Mouse (Mus musculus) hindbrain, embryonic 16.5 days (tissue): ENCODE results near the gene Kcnn1. TPM values are rescaled to one million over a fixed set of nuclear protein-coding genes. Genes with fewer than 3 reads are reported as not detected.

ENCODE experiments used
- ATAC-seq: fragments of 200-750 bp; cut with Nextera tagmentation; 2 replicates; pipeline ENCODE4 v1.8.0; 2017; ENCODE audit warnings: moderate TSS enrichment, moderate library complexity
- H3K27ac ChIP-seq: fragments of 300-500 bp; sonication (generic); 2 replicates; pipeline ENCODE4 v1.5.1; 2014; ENCODE audit warnings: low read depth, mild to moderate bottlenecking, control low read depth, low read length, moderate library complexity
- H3K27me3 ChIP-seq: fragments of 300-500 bp; sonication (generic); replicated peaks from 2 replicates; pipeline ENCODE4 v1.6.1; 2014; ENCODE audit warnings: low read length; ENCODE audit not compliant: control insufficient read depth, insufficient read depth
- H3K36me3 ChIP-seq: fragments of 300-500 bp; sonication (generic); 2 replicates; pipeline ENCODE4 v1.6.1; 2014; ENCODE audit warnings: mild to moderate bottlenecking, low read length, moderate library complexity, mixed read lengths; ENCODE audit not compliant: control insufficient read depth, insufficient read depth
- H3K4me1 ChIP-seq: fragments of 300-500 bp; sonication (generic); 2 replicates; pipeline ENCODE4 v1.6.1; 2014; ENCODE audit warnings: low read depth, low read length; ENCODE audit not compliant: control insufficient read depth, insufficient read depth
- H3K4me2 ChIP-seq: fragments of 300-500 bp; sonication (generic); 2 replicates; pipeline ENCODE4 v1.6.1; 2014; ENCODE audit warnings: mild to moderate bottlenecking, low read length, control low read depth, moderate library complexity
- H3K4me3 ChIP-seq: fragments of 300-500 bp; sonication (generic); 2 replicates; pipeline ENCODE4 v1.5.1; 2014; ENCODE audit warnings: mild to moderate bottlenecking, low read length, control low read depth, moderate library complexity
- H3K9ac ChIP-seq: fragments of 300-500 bp; sonication (generic); 2 replicates; pipeline ENCODE4 v1.6.1; 2014; ENCODE audit warnings: low read depth, mild to moderate bottlenecking, control low read depth, low read length, moderate library complexity
- H3K9me3 ChIP-seq: fragments of 300-500 bp; sonication (generic); 2 replicates; pipeline ENCODE4 v1.6.1; 2014; ENCODE audit warnings: mild to moderate bottlenecking, low read length, moderate library complexity; ENCODE audit not compliant: control insufficient read depth
- WGBS: fragments of 180-500 bp; shearing (Covaris S2); extraction: QIAGEN DNeasy Blood & Tissue Kit; methylation state at CpG from one replicate; pipeline ENCODE4 v1.1.7; 2014; 5-methylcytosine and 5-hydroxymethylcytosine counted together
- microRNA-seq: library from miRNA; unstranded; fragments of <30 nt; microRNA quantifications from one replicate; pipeline ENCODE4, GENCODE M21; 2017
- polyA plus RNA-seq: library from polyadenylated mRNA; unstranded; fragments of >200 nt; fragmentation: Nextera tagmentation; extraction: Ambion mirVana; gene quantifications from 2 replicates; pipeline ENCODE4 v1.2.1, GENCODE M21; 2015

Kcnn1 gene
- polyA plus RNA-seq, 1 experiment from 2014 or later = 16.3 TPM

GRCm38 (mm10) chr8:70798281-70798680 lies 64.8 kb downstream of the Kcnn1 start:
- no peaks in the 10 kb centered on the region for H3K36me3 ChIP-seq
- H3K4me2 ChIP-seq = peak overlapping the region; percentile 77
- no peaks in the 10 kb centered on the region for H3K9me3 ChIP-seq
- no peak for ATAC-seq
- WGBS = 10% methylated on average over 15 of the region's 15 CpGs
- no peak overlapping the region for H3K27ac ChIP-seq
- peaks cover 15% of the 10 kb centered on the region for H3K4me1 ChIP-seq
- H3K4me3 ChIP-seq = peak overlapping the region; percentile 63
- H3K9ac ChIP-seq = peak overlapping the region; percentile 84; the same call in 1 of the 2 replicates
- peaks cover 18% of the 10 kb centered on the region for H3K27me3 ChIP-seq

DNA sequence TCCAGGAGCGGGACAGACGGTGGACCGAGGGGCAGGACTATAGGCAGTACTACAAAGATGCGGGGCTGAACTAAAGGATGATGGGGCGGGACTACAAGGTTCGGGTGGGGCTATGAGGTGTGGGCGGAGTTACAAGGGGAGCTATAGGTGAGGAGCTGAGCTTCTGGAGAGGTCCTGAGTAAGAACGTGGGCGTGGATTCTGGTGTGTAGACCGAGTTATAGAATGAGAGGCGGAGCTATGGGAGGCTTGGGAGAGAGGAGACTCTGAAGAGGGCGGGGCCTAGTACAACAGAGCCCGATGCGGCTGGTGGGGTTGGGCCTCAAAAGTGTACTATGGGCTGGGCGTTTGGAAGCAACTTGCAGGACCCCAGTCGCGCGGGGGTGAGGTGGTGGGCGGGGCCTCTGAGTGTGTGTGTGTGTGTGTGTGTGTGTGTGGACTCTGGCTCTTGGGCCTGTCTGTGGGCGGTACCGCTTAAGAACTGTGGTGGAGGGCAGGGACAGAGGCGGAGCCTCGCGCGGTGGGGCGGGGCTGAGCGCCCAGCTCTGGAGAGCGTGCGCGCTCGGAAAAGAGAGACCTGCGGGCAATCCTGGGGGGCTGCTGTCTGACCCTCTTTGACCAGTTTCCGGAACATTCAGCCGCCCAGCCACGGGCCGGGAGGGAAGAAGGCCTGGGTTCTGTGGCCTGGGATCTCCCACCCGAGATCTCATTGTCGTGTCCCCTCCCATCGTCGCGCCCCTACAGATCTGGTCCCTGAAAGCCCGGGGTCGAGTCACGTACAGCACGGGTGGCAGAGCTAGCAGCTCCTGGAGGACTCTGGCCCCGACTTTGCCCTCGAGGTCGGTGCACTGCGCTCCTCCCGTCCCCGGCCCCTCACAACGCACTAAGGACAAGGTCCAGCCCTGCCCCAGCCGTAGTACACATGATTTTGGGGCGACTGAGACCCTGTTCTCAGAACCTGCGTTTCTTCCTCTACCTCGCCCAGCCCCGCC lies 65.7 kb downstream of the Kcnn1 start:
- H3K36me3 ChIP-seq = no peaks in the 10 kb centered on the region
- H3K9me3 ChIP-seq = no peaks in the 10 kb centered on the region
- H3K9ac ChIP-seq = peak overlapping the region; percentile 84
- H3K4me2 ChIP-seq = peak overlapping the region; percentile 77
- H3K27me3 ChIP-seq = peaks cover 13% of the 10 kb centered on the region
- WGBS = under 1% methylated on average over 56 of the region's 57 CpGs
- H3K4me1 ChIP-seq = peaks cover 23% of the 10 kb centered on the region
- ATAC-seq = peak; percentile 88
- H3K27ac ChIP-seq = peak overlapping the region; percentile 70
- H3K4me3 ChIP-seq = peak overlapping the region; percentile 63

DNA sequence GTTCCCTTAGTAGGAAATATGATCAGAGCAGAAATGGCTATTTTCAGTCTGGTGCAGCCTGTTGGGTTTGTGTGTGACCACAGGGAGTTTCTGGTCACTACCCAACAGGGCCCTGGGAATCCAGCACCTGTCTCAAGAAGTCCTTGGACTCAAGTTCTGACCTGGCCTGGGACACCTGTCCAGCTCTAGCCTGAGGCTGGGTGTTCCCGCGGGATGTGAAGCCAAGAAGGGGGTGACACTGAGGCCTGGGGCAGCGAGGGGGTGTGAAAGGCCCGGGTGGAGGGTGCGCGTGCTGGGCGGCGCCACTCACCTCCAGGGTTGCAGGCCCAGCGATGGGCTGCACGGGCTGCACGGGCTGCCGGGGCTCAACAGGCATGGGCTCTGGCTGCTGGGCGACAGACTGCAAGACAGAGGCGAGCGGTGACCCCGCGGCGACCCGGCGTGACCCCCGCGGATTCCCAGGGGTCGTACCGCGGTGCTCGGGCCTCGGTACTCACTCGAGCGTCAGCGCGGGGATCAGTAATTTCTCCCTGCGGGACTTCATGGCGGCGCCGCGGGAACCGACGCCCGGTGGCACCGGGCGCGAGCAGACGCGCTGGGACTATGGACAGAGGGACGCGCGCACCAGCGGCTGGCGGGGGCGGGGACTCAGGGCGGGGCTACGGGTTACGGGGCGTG lies 66.5 kb downstream of the Kcnn1 start:
- peak overlapping the region; percentile 63 for H3K4me3 ChIP-seq
- ATAC-seq = 0 out of 2 replicates have a peak, but pooled peaks have one; percentile 1
- H3K27ac ChIP-seq = peak overlapping the region; percentile 70
- peak overlapping the region; percentile 77 for H3K4me2 ChIP-seq
- peaks cover 24% of the 10 kb centered on the region for H3K4me1 ChIP-seq
- H3K36me3 ChIP-seq = no peaks in the 10 kb centered on the region
- 2% methylated on average over 47 of the region's 54 CpGs for WGBS
- peak overlapping the region; percentile 84 for H3K9ac ChIP-seq
- no peaks in the 10 kb centered on the region for H3K9me3 ChIP-seq
- H3K27me3 ChIP-seq = peaks cover 10% of the 10 kb centered on the region

GRCm38 (mm10) chr8:70795370-70795769 lies 67.7 kb downstream of the Kcnn1 start:
- no peaks in the 10 kb centered on the region for H3K36me3 ChIP-seq
- H3K4me2 ChIP-seq = no peak overlapping the region
- no peak overlapping the region for H3K9ac ChIP-seq
- H3K9me3 ChIP-seq = no peaks in the 10 kb centered on the region
- WGBS = 95% methylated on average over 2 of the region's 2 CpGs
- no peak overlapping the region for H3K27ac ChIP-seq
- peaks cover 10% of the 10 kb centered on the region for H3K27me3 ChIP-seq
- no peak for ATAC-seq
- no peak overlapping the region for H3K4me3 ChIP-seq
- H3K4me1 ChIP-seq = peaks cover 35% of the 10 kb centered on the region

- Histone ChIP-seq H3K4me2 (no peak overlapping the region), H3K9me3 (no peaks in the 10 kb centered on the region), H3K4me1 (peaks cover 35% of the 10 kb centered on the region), H3K4me3 (no peak overlapping the region), H3K9ac (no peak overlapping the region), H3K27ac (no peak overlapping the region), H3K36me3 (no peaks in the 10 kb centered on the region), H3K27me3 (peaks cover 3% of the 10 kb centered on the region)
- 88% methylated on average over 2 of the region's 2 CpGs for WGBS
- ATAC-seq = no peak
Observed at GRCm38 (mm10) chr8:70794215-70794614, 68.8 kb downstream of the Kcnn1 start.

DNA sequence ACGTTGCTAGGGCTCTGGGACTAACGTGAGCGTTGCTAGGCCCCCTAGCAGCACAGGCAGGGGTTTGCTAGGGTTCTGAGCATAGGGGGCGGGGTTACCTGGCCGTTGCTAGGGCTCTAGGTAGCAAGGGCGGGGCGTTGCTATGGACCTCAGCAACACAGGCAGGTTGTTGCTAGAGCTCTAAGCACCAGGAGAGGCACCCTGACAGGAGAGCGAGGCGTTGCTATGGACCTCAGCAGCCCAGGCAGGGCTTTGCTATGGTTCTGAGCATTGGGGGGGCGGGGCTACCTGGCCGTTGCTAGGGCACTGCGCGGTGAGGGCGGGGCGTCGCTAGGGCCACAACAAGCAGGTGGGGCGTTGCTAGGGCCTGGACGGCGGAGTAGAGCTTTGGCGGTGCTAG lies 70.4 kb downstream of the Kcnn1 start:
- Histone ChIP-seq H3K4me3 (peak overlapping the region; percentile 67), H3K4me1 (peaks cover 26% of the 10 kb centered on the region), H3K9me3 (no peaks in the 10 kb centered on the region), H3K27me3 (no peaks in the 10 kb centered on the region), H3K4me2 (peak overlapping the region; percentile 69), H3K9ac (peak overlapping the region; percentile 91), H3K27ac (peak overlapping the region; percentile 81), H3K36me3 (peaks cover 5% of the 10 kb centered on the region; the same call in 1 of the 2 replicates)
- peak; percentile 61; the same call in 1 of the 2 replicates for ATAC-seq
- 1% methylated on average over 20 of the region's 20 CpGs for WGBS

Small RNA genes within 50 kb of the gene (microRNA-seq; reads per million reads assigned to microRNA genes)
- not detected for gene Mir7067
- gene Mir7240 = 0.62 reads per million

Other genes with a start within 250 kb of the Kcnn1 start
- 1.1 and 1.6 TPM in 2 replicates for gene Lrrc25, start 247.1 kb downstream of the Kcnn1 start, polyA plus RNA-seq
- 0.11 and 0.48 TPM in 2 replicates for gene Gdf15, start 230.8 kb downstream of the Kcnn1 start, polyA plus RNA-seq
- gene Pgpep1, start 202.9 kb downstream of the Kcnn1 start, polyA plus RNA-seq = 78.3 and 87.6 TPM in 2 replicates
- 168 and 169 TPM in 2 replicates for gene Lsm4, start 190.0 kb downstream of the Kcnn1 start, polyA plus RNA-seq
- gene Jund, start 164.3 kb downstream of the Kcnn1 start, polyA plus RNA-seq = 60.0 and 69.0 TPM in 2 replicates
- 0.10 TPM in 1 of 2 replicates, not detected in the other for gene Iqcn, start 159.8 kb downstream of the Kcnn1 start, polyA plus RNA-seq
- 0.19 TPM in 1 of 2 replicates, not detected in the other for gene Gm3336, start 144.7 kb downstream of the Kcnn1 start, polyA plus RNA-seq
- gene Pde4c, start 139.5 kb downstream of the Kcnn1 start, polyA plus RNA-seq = 0.19 and 0.42 TPM in 2 replicates
- gene Rab3a, start 108.6 kb downstream of the Kcnn1 start, polyA plus RNA-seq = 622 and 635 TPM in 2 replicates
- gene Mpv17l2, start 102.3 kb downstream of the Kcnn1 start, polyA plus RNA-seq = 48.6 and 49.9 TPM in 2 replicates
- 115 and 118 TPM in 2 replicates for gene Pik3r2, start 86.5 kb downstream of the Kcnn1 start, polyA plus RNA-seq
- 21.9 and 23.9 TPM in 2 replicates for gene Mast3, start 58.2 kb downstream of the Kcnn1 start, polyA plus RNA-seq
- 0.11 and 0.14 TPM in 2 replicates for gene Il12rb1, start 54.8 kb downstream of the Kcnn1 start, polyA plus RNA-seq
- gene Arrdc2, start 23.5 kb downstream of the Kcnn1 start, polyA plus RNA-seq = 6.8 and 7.9 TPM in 2 replicates
- gene Ccdc124, start 10.7 kb upstream of the Kcnn1 start, polyA plus RNA-seq = 168 and 190 TPM in 2 replicates
- gene Slc5a5, start 29.5 kb upstream of the Kcnn1 start, polyA plus RNA-seq = 2.4 and 3.1 TPM in 2 replicates
- 1,821 and 2,018 TPM in 2 replicates for gene Rpl18a, start 34.2 kb upstream of the Kcnn1 start, polyA plus RNA-seq
- gene Map1s, start 42.7 kb upstream of the Kcnn1 start, polyA plus RNA-seq = 57.8 and 71.4 TPM in 2 replicates